ENCODE assay signal across 15 mouse cellular contexts in the genomic region with DNA sequence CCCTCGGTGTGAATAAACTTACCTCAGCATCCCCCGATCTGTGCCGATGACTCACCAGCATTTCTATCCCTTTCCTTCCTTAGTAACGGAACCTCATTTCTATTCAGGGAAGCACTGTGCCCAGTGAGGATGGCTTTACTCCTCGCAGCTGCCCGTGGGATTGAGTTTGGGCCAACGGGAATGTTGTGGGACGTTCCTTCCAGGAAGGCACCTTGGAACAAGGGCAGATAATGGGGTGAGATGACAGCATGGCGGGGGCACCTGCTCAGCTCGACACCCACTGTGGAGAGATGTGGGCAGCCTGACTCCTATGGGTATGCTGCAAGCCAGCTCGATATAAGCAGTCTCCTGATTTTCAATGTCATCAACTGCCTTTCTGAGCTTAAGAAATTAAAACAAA. TPM values are rescaled to one million over a fixed set of nuclear protein-coding genes. Genes with fewer than 3 reads are reported as not detected.
DNase-seq lines count a peak whose midpoint lies in the region; ATAC-seq and TF ChIP-seq lines count a peak whose summit lies in the region.
"Had no signal": no experiment of that assay in that cellular context is flagged by ENCODE, and none has a peak within 500 bp of the region (broad histone marks: within the 10 kb centered on the region; RNA-seq: fewer than 3 reads in every experiment).

No protein-coding gene starts in this region.

- H3K9me3 ChIP-seq in midbrain, postnatal 0 days (ENCODE audit: low read length) = no peaks in the 10 kb centered on the region
- H3K9me3 ChIP-seq in midbrain, embryonic 13.5 days = no peaks in the 10 kb centered on the region
- H3K9me3 ChIP-seq: limb, embryonic 15.5 days had no signal

- no peak for DNase-seq in midbrain, postnatal 0 days (ENCODE audit: low spot score)
- peak; percentile 67 to 85 for DNase-seq in frontal cortex, adult 2 months (ENCODE audit: extremely low spot score in 1 of 2, low spot score in 1 of 2)
- peak; percentile 19 to 40 for DNase-seq in left cerebral cortex, postnatal 10 days (ENCODE audit: extremely low spot score in 1 of 2, low spot score in 2 of 2)
- DNase-seq in right cerebral cortex, postnatal 36 days (ENCODE audit: low spot score in 2 of 2) = peak; percentile 61 to 79
- no peak for DNase-seq in urinary bladder, adult 18-20 months (ENCODE audit: low spot score in 2 of 2)
- no peak for DNase-seq in adrenal gland, postnatal 4 days (ENCODE audit: low spot score in 2 of 2)
- DNase-seq: heart, postnatal 10 days; kidney, adult 8-10 months; lung, adult 2 months; thymus, postnatal 25 days had no signal

- no peak overlapping the region for H3K4me3 ChIP-seq in midbrain, postnatal 0 days (ENCODE audit: low read depth, low read length)
- H3K4me3 ChIP-seq in midbrain, embryonic 13.5 days (replicated peaks) = no peak overlapping the region
- H3K4me3 ChIP-seq: limb, embryonic 15.5 days had no signal

- no peak overlapping the region for H3K4me2 ChIP-seq in midbrain, postnatal 0 days (ENCODE audit: low read depth, low read length, poor library complexity, severe bottlenecking)
- no peak overlapping the region for H3K4me2 ChIP-seq in midbrain, embryonic 13.5 days (replicated peaks)
- H3K4me2 ChIP-seq: limb, embryonic 15.5 days had no signal

- intact Hi-C loops in left cerebral cortex, postnatal 10 days (cut with DNase I) = loop anchor here (5.0 kb wide), 1 partner anchor 52 kb away; a partner anchor contains a TSS

- peaks cover 15% of the 10 kb centered on the region; the same call in 1 of the 2 replicates for H3K36me3 ChIP-seq in midbrain, postnatal 0 days (ENCODE audit: insufficient read depth, low read length)
- peaks cover 45% of the 10 kb centered on the region for H3K36me3 ChIP-seq in midbrain, embryonic 13.5 days

- no peak overlapping the region for H3K9ac ChIP-seq in midbrain, postnatal 0 days (replicated peaks; ENCODE audit: low read length, poor library complexity, severe bottlenecking)
- no peak overlapping the region for H3K9ac ChIP-seq in midbrain, embryonic 13.5 days (replicated peaks)
- H3K9ac ChIP-seq: limb, embryonic 15.5 days had no signal

- no peak for ATAC-seq in midbrain, postnatal 0 days (ENCODE audit: low FRiP score)
- ATAC-seq in midbrain, embryonic 13.5 days = no peak
- no peak for ATAC-seq in activated CD4-positive, CD25-positive, alpha-beta regulatory T cell, adult 4 months
- ATAC-seq: forebrain, embryonic 16.5 days had no signal

- no peaks in the 10 kb centered on the region for H3K27me3 ChIP-seq in midbrain, postnatal 0 days (ENCODE audit: insufficient read depth, low read length)
- no peaks in the 10 kb centered on the region for H3K27me3 ChIP-seq in midbrain, embryonic 13.5 days
- H3K27me3 ChIP-seq: limb, embryonic 15.5 days had no signal

- TF ChIP-seq CTCF in midbrain, postnatal 0 days (IDR thresholded peaks at IDR 0.05) = no peak

- H3K27ac ChIP-seq in midbrain, postnatal 0 days (ENCODE audit: low read depth, low read length) = 0 out of 2 replicates have a peak overlapping the region, but pooled peaks have one; percentile 26
- no peak overlapping the region for H3K27ac ChIP-seq in midbrain, embryonic 13.5 days
- H3K27ac ChIP-seq: limb, embryonic 15.5 days; macrophage had no signal

- no peaks in the 10 kb centered on the region for H3K4me1 ChIP-seq in midbrain, postnatal 0 days (ENCODE audit: insufficient read depth, low read length)
- H3K4me1 ChIP-seq in midbrain, embryonic 13.5 days (replicated peaks) = no peaks in the 10 kb centered on the region
- H3K4me1 ChIP-seq: limb, embryonic 15.5 days had no signal

- 86% methylated on average over 11 of the region's 11 CpGs for WGBS in midbrain, postnatal 0 days
- WGBS in midbrain, embryonic 13.5 days = 94% methylated on average over 11 of the region's 11 CpGs

RNA-seq across cellular contexts. Expression of a gene that starts 53.1 kb away (rescaled TPM):
- total RNA-seq in midbrain, postnatal 0 days (2014; rRNA removed) = 195 and 225 TPM in 2 replicates
- polyA plus RNA-seq in midbrain, postnatal 0 days (2015; fragmentation: Nextera tagmentation; extraction: Ambion mirVana) = 199 and 208 TPM in 2 replicates
- polyA plus RNA-seq in midbrain, embryonic 13.5 days (2015; fragmentation: Nextera tagmentation; extraction: Ambion mirVana) = 45.6 and 47.0 TPM in 2 replicates
- polyA plus RNA-seq in frontal cortex, adult 2 months (2012; rRNA removed) = 594 and 605 TPM in 2 replicates
- 100 to 1,000 TPM; 768 to 793 TPM for total RNA-seq in left cerebral cortex, postnatal 10 days (2021)
- 10 to 100 TPM in 1 of 2 experiments, 1 to 10 TPM in 1; 4.3 to 16.1 TPM for polyA plus RNA-seq in activated CD4-positive, CD25-positive, alpha-beta regulatory T cell, adult 4 months (2017; shearing (Covaris generic))
- 10 to 100 TPM; 24.7 to 28.2 TPM for total RNA-seq in adrenal gland, postnatal 4 days (2021)

Comparison
In these comparisons a context has a peak if more than half of its experiments do, and no peak if none do; other contexts are left out.
1. DNase-seq: peak in frontal cortex, adult 2 months (2 of 2), left cerebral cortex, postnatal 10 days (2 of 2) and right cerebral cortex, postnatal 36 days (2 of 2); none in midbrain, postnatal 0 days (single experiment), urinary bladder, adult 18-20 months (0 of 2) and adrenal gland, postnatal 4 days (0 of 2).